Mouse (Mus musculus): ENCODE measurements around the gene Efcab9.
A peak's percentile ranks its signal among the peaks of the same experiment; 100 is the strongest.

Gene Efcab9

DNA sequence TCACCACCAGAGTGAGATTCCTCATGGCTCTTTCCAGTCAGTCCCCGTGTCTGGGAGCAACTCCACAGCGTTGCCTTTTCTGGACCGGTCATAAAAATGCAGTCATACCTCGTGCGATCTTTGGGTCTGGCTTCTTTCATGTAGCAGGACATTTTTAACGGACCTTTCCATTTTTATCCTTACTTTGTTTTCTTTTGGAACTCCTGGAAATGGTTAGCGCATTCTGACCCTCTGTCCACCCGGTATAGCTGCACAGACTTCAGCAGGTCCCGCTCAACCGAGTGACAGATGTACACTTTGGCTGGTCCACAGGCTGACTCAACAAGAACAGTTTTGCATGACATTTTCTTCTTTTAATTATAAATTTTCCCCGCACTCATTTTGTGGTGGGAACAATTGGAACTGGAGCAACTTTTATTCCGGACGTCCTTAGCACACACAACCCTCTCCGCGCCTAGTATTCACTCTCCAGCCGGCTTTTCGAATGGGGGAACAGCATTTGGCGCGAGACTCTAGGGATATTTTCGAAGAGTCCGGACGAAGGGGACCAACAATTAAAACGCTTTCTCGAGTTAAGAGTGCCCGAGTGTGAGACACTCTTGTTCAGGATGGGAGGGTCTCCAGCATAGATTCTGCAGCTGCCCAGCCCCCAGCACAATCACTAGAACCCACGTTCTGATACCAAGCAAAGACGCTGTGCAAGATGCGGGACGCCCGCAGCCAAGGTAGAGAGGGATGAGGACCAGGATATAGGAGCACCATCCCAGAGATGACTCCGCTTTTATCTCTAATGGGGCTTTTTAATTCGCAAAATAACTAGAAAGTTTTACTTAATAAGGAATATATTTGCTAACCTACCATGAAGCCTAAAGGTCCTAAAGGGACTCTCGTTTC, at the start of gene Efcab9:
Gene Efcab9, minus strand, starts transcription at position 211 of the 894 bp plus-strand sequence.
- no peak for DNase-seq

DNA sequence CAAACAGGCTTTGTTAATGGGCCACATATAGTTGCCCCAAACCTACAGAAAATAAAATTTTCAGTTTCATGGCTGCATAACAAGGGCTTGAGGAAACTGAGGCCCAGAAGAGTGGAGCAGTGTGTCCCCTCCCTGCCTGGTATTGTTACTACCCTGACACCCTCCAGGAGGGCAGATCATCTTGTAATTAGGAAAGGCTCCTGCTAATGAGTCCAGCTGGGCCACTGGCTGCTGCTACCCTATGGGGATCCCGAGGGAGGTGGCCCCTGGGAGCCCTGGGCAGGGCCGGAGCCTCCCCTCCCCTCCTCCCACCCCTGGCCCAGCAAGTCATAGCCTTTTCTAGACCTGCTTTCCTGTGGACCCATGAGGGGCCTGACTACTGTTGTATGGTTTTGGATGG, 49.1 kb upstream of the Efcab9 start:
- DNase-seq, result no peak

DNA sequence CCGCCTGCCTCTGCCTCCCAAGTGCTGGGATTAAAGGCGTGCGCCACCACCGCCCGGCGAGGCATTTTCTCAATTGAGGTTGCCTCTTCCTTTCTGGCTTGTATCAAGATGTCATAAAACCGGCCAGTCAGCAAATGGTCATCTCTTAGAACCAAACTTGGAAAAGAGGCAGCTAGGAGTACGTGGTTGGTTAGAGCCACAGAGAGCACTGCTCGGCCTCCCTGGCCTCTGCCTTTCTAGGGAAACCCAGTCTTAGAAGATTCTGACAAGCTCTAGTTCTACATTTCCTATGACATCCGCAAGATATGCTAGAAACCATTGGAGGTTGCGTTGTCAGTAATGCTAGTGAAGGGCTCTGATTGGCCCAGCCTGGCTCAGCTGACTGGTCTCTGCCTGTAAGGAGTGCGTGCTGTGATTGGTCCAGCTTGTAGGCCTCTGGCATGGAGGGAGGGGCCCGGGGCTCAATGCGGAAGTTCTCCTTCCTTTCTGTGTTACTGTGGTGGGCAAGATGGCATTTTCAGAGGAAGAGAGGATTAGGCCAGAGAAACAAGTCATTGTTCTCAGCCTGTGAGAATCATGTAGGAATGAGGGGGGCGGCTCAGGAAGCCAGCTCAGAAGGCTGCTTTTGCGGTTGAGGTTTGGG, 48.5 kb upstream of the Efcab9 start:
- peak; percentile 38 for DNase-seq

DNA sequence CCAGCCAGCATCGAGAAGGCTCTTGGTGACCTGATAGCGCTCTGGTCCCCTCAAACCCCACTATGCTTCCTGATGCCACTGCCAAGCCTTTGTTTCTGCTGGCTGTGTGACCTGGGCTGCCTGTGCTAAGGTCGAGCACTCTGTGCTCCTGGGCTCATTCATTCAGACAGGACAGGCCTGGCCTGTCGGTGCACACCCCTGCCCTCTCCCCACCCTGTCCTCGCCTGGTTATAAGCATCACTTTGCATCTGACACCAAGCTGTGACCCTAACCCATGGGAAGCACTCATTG, 44.8 kb upstream of the Efcab9 start:
- no peak for DNase-seq

DNA sequence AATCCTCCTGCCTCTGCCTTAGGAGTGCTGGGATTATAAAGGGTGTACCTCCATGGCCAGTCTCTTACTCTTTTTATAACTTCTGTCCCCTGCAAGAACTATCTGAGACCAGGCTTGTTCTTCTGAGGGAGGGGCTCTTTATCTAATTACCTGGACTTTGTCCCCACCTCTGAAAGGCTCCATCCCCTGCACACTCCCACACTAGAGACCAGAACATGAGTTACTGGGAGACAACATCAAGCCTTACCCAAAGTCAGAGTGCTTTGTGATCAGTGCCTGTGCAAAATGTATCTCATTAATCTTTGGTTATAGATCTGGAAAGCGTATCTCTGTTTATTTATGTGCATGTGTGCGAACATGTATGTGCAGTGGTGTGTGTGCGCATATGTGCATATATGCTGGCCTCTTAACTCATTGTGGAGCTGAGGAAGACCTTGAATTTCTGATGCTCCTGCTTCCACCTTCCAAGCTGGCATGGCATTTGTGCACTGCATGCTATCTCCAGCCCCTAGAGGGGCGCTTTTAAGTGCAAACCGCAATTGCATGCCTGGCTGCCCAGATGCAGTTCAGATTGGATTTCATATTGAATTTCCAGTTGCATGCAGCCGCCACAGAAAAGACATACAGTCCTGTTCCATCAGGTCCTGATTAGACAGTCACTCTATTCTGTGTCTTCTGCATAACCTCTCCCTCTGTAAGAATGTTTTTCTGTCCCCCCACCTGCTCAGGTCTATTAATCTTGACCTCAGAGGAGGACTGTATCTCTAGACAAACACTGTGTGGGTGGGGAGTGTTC, 44.3 kb upstream of the Efcab9 start:
- no peak for DNase-seq

DNA sequence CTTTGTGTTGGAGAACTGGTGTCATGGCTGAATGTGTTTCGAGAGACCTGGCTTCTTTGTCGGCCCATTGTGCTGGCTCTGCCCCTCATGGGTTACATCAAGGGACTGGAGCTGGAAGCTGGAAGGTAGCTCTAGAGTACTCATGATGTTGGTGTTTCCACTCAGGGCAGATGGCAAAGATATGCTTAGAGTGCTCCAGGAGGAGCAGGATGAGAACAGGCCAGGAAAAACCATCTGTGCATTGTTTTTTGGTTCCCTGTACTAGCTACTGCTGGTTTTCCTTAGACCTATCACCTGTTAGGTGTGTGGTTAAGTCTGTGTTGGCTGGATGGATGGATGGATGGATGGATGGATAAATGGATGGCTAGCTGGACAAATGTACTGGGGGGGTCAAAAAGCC, 41.8 kb upstream of the Efcab9 start:
- no peak for DNase-seq

DNA sequence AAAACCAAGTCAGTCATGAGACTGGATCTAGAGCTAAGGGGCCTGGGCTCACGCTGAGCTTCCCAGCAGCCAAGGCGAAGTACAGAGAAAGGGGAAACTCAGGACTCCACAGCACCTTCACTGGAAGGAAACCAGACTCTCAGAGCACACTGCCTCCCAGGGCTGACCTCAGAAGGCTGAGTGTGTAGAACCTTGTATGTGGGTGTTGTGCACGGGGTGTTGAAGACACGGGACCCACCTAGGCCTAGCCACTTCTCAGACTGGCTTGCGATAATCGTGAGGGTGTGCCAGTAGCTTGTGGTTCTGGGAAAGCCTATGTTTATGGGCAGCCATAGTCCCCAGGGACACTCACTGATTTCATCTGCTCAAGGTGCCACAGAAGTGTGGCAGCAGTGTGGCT, 39.2 kb upstream of the Efcab9 start:
- DNase-seq, result no peak

DNA sequence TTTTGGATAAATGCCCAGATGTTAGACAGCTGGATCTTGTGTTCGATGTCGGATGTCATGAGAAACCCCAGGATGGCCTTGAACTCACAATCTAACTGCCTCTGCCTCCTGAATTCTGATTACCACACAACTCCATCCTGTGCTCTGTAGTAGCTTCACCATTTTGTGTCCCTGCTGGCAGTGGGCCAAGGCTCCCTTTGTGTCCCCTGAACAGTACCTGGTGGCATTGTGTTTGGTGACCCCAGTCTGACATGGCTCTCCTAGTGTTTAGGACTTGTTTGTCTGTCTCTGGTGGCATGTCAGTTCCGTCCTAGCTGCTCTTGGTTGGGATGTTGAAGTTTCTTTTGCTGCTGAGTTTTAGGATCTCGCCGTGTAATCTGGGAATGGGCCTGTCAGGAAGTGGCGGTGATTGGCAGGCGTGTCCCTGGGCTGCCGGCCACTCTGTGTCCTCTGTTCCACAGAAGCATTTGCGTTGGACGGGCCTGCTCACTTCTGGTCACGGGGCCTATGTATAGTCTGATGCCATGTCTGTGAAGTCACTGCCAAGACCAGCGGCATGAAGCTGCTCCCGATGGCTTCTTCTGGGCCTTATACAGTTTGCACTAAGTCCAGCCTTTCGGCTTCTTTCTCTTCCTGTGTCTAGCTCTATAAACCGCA, 36.9 kb upstream of the Efcab9 start:
- DNase-seq, result no peak

DNA sequence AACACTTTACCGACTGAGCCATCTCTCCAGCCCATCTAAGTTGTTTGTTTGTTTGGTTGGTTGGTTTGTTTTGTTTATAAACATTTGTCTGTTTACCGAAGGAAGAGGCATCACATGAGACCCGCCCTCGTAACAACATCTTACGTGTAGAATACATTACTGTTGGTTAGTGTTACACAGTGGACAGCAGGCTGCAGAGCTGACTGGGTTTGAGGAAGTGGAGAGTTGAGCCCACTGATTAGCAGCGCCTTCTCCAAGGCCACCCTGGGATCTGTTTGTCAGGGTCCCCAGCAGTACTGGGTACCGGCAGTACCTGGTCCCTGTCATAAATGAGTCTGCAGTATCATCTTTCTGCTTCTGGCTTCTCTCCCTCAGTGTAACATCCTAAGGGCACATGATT, 36.2 kb upstream of the Efcab9 start:
- DNase-seq, result no peak

DNA sequence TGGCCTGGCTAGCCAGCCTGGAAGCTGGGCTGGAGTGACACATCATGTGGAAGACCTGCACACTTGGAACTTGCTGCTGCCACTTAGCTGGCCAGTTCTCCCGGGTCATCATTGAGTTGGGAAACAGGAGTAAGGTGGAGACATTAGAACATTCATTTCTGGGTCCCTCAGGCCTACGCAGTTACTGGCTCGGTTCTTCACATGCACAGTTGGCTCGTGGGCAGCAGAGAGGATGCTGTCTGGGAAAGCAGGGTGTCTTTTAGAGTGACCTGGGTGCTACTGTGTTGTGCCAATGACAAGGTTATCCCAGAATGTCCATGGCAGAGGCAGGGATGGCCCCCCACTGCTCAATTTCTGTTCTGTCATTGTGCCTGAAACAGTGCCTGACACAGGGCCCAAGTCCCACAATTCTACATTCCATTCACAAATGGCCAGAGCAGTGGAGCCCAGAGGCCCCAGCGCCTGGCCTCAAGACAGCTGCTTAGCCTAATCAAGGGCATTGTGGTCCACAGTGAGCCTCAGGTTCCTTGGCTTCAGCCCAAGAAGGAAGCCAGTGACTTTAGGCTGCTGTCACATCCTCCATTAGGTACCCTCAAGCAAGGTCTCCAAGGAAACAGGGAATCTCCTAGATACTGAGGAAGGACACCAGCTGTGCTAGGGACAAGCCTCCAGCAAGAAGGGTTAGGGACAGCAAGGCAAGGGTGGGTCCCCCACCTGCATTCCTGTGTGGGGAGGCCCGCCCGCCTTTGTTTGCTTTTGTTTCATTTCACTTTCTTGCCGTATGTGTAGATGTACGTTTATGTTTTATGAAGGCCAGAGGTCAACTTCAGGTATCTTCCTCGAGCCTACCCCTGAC, 35.3 kb upstream of the Efcab9 start:
- DNase-seq, result no peak

DNA sequence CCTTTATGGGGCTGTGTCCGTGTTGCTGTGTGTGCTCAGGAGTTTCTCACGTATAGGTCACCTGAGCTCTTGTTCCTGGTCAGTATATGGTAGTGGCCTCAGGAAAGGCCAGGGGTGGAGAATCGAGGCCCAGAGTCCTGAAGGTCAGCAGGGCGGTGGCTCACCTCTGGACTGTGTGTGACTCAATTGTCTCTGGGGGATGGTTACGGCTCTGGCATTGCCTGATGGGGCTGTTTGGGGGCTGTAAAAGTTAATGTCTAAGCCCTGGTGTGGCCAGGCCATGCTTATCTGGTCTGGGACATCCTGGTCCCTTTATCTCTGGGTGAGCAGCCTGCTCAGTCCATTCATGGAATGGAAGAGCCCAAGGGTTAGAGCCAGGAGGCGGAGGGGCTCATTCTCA, 34.3 kb upstream of the Efcab9 start:
- no peak for DNase-seq

DNA sequence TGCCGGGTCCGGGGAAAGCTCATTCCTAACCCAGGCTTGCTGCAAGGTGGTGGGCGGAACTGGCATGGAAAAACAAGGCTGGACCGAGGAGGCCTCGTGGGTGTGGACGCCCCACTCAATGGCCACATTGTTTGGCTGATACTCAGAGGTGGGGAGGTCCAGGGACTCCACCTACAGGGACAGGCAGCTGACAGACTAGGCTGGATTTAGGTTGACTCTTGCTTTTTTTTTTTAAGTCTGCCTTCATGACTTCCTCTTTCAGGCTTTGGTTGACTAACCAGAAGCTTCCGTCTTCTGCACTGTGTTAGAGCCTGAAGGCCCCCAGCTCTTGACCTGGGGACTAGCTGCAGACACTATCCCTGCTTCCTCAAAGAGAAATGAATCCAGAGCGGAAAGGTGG, 33.2 kb upstream of the Efcab9 start:
- DNase-seq, result no peak

DNA sequence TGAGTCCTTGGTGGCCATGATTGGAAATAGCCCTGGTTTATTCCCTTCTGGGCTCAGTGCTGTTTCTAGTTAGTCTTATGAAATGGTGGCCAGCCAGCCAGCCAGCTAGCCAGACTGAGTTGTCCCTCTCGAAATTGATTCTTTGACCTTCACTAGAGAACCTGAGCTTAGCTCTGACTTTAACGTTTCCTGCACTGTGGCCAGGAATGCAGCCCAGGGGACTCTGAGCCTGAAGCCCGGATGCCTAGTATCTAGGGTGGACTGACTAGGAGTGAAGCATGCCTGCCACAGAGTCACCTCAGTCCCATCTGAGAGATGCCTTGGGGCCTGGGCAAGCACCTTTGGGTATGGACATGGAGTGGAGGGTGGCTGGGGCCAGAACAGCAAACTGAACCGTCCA, 32.7 kb upstream of the Efcab9 start:
- DNase-seq, result no peak

DNA sequence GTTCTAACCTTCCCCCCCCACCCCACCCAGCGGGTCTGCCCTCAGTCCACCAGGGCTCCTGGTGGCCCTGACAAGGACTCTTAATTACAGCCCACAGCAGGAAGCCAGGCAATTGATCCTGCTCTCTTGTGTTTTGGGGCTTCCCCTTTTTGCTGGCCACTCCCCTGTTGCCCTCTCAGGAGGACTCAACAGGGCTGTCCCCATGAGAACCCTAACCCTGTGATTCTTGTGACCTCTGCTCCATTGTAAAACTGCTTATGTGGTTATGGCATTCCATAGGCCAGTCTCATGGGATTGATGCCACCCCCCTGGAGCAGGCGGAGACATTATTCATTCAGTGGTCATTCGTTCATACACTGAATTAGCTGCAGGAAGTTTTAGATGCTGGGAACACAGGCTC, 31.8 kb upstream of the Efcab9 start:
- no peak for DNase-seq

DNA sequence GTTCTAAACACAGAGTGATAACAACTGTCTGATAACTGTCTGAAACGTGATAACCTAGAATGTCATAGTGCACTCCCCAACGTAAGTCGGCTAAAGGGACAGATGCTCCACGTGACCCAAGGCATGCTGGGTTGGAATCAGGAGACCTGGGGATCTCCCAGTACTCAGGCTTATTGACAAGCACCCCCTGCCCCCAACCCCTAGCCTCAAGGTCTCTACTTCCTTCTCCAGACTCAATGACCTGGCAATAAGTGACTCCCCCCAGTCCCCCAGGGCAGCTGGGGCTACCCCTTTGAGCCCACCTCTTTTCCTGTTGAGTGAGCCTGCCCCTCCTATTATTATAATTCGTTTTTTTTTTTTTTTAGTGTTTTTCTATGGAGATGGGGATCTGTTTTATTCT, 30.8 kb upstream of the Efcab9 start:
- no peak for DNase-seq

DNA sequence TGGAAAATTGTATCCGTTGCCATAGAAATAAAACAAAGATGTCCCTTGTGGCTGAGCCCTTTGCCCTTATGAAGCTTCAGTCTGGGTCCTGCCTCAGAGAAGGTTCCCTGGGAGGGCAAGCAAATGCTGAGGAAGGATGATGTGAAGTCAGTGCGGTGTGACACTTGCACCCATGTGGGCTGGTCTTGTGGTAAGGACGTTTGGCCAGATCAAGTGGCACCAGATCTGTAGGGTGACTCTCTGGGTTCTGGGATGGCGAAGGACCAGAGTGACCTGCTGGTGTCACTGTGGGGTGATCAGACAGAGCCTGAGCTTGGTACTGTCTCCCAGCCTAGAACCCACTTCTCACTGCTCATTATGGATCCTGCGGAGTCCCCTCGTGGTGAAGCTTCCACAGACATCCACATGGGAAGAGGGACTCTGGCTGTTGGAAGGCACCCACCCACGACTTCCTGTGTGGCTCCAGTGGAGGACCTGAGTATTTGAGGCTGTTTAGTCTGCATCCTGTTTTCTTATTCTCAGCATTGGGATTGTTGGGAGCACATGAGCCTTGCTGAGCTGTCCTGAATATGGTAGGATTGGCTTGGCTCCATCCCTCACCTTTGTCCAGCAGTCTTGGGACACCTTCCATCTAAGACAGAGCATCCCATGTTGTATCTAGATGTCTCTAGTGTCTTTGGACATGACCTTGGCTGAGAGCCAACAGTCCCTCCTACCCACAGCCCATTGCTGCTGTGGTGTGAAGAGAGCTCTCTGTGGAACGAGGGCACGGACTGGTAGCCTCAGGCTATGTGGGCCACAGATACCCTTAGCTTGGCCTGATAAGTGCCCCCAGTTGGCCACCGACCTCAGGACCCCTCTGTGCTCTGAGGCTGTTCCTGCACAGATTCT, 29.8 kb upstream of the Efcab9 start:
- DNase-seq, result no peak

DNA sequence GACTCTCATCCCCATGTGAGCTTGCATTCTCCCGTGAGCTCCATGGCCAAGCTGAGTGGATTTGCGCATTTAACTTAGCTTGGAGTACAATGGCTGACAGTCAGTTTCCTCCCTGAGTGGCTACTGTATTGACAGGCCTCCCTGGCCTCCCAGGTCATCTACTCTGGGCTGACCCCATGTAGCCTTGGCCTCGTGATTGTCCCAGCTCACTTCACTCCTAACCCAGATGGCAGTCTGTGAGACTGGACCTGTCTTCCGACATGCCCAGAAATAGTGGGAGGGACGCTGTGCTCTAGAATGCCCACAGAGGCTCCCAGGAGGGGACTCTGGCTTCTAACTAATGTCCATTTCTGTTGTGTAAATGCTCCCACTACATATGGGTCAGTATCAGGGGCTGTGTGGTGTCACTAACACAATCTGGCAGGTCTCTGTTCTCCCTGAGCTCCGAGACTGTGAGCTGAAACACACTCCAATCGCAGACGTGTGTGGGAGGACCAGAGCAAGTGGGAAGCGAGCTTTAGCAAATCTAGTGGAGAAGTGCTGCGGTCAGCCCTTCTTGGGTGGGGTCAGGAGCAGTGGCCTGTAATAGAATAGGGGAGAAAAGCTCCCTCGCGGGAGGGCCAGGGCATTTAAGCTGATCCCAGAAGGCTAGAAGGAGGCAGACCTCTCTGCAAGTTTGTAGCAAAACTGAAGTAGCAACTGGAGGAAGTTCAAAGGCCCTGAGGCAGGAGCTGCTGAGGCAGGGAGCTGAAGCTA, 28.3 kb upstream of the Efcab9 start:
- DNase-seq, result no peak

DNA sequence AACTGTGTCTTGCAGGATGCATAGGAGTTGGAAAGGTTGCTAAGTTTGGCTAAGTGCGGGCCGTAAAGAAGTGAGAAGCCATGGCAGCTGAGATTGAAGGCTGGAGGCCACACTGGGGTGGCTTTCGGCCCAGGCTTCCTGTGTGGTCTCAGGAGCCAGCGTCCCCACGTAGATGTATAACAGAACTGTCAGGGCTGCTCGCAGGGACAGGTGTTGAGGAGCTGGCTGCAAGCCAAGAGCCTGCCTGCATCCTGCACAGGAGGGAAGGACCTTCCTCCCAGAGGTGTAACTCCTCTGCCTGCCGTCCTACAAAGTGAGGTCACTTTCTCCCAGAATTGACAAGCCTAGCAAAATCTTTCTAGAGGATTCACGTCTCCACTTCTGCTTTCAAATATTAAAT, 26.8 kb upstream of the Efcab9 start:
- no peak for DNase-seq

DNA sequence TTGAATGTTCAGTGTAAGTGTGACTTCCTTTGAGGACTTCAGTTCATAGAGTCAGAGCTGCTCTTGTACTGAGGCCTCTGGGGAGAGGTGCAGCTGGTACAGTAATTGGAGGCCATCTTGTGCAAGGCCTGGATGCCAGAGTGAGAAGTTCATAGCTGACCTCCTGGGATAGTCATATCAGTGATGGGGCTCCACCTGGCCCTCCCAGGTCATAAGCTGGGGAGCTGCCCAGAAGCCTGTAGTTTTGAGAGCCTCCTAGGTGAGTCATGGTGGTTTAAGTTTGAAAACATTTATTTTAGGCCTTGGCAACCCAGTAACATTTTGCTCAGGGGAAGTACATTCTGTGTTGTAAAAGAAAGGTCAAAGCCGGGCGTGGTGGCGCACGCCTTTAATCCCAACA, 26.1 kb upstream of the Efcab9 start:
- no peak for DNase-seq

DNA sequence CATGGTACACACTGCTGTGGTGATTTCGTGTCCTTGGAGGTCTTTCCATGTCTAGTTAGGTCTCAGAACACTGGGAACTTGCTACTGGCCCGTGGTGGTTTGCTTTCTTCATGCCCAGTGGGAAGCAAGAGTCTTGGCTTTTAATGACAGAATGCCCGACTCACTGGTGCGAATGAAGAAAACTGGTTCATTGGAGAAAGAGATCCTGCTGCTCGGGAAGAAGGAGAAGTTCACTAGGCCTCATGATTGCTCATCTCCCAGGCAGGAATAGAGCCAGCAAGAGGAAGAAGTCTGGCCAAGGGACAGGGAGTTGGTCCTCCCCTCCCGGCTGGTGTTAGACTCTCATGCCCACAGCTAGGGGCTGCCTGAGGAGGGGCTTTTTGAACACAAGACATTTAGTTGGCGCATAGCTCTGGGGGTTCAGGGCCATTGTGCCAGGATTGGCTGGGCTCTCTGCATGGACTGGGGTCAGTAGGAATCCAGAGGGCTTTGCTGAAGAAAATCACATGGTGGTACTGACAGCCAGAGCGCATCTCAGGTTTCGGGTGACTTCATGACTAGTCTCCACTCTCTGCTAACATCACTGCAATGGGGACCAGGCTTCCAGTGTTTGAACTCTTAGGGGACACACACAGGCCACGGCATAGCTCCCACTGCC, 24.6 kb upstream of the Efcab9 start:
- DNase-seq, result no peak
